Comparison of ENCODE assay signal across 15 mouse cellular contexts in genomic region chr1:77259789-77260188, GRCm38 (mm10).
DNase-seq lines count a peak whose midpoint lies in the region; ATAC-seq lines count a peak whose summit lies in the region.
"Had no signal": no experiment of that assay in that cellular context is flagged by ENCODE, and none has a peak within 500 bp of the region (broad histone marks: within the 10 kb centered on the region; RNA-seq: fewer than 3 reads in every experiment).

No protein-coding gene starts in this region.

- H3K27ac ChIP-seq in forebrain, embryonic 12.5 days = no peak overlapping the region
- no peak overlapping the region for H3K27ac ChIP-seq in midbrain, embryonic 13.5 days
- H3K27ac ChIP-seq in liver, embryonic 11.5 days (ENCODE audit: low read depth, low read length) = no peak overlapping the region
- H3K27ac ChIP-seq: heart, adult 2 months; left cerebral cortex, adult 2 months had no signal

- intact Hi-C loops in gastrocnemius, postnatal 14 days (cut with DNase I; ENCODE audit: low total_unique reads) = no loop called here

- H3K9me3 ChIP-seq in forebrain, embryonic 12.5 days = no peaks in the 10 kb centered on the region
- H3K9me3 ChIP-seq in midbrain, embryonic 13.5 days = no peaks in the 10 kb centered on the region
- H3K9me3 ChIP-seq in liver, embryonic 11.5 days (ENCODE audit: control insufficient read depth, low read length) = no peaks in the 10 kb centered on the region

- H3K36me3 ChIP-seq in forebrain, embryonic 12.5 days (replicated peaks) = no peaks in the 10 kb centered on the region
- no peaks in the 10 kb centered on the region for H3K36me3 ChIP-seq in midbrain, embryonic 13.5 days
- no peaks in the 10 kb centered on the region for H3K36me3 ChIP-seq in liver, embryonic 11.5 days (ENCODE audit: control insufficient read depth, insufficient read depth, low read length)

- no peak for ATAC-seq in forebrain, embryonic 12.5 days (ENCODE audit: low FRiP score)
- ATAC-seq in midbrain, embryonic 13.5 days = no peak
- no peak for ATAC-seq in liver, embryonic 11.5 days (replicated peaks; ENCODE audit: low FRiP score)
- ATAC-seq: lung, postnatal 0 days had no signal

- H3K4me2 ChIP-seq in forebrain, embryonic 12.5 days = peak overlapping the region; percentile 41
- H3K4me2 ChIP-seq in midbrain, embryonic 13.5 days (replicated peaks) = peak overlapping the region; percentile 24
- H3K4me2 ChIP-seq in liver, embryonic 11.5 days = no peak overlapping the region

- H3K27me3 ChIP-seq in forebrain, embryonic 12.5 days = peaks cover 4% of the 10 kb centered on the region; the same call in 1 of the 2 replicates
- no peaks in the 10 kb centered on the region; the same call in none of the 2 replicates for H3K27me3 ChIP-seq in midbrain, embryonic 13.5 days
- H3K27me3 ChIP-seq in liver, embryonic 11.5 days (replicated peaks; ENCODE audit: control insufficient read depth, insufficient read depth, low read length) = no peaks in the 10 kb centered on the region

- no peak overlapping the region for H3K4me3 ChIP-seq in forebrain, embryonic 12.5 days (replicated peaks)
- no peak overlapping the region for H3K4me3 ChIP-seq in midbrain, embryonic 13.5 days (replicated peaks)
- no peak overlapping the region for H3K4me3 ChIP-seq in liver, embryonic 11.5 days (ENCODE audit: low read depth, low read length)
- H3K4me3 ChIP-seq: heart, adult 2 months; left cerebral cortex, adult 2 months had no signal

- DNase-seq in ES-CJ7 (ENCODE audit: low read depth, low spot score) = peak; percentile 61
- peak; percentile 30 for DNase-seq in R1 (ENCODE audit: low read depth, low spot score)
- no peak for DNase-seq in gastrocnemius, postnatal 14 days
- no peak for DNase-seq in liver, embryonic 11.5 days (ENCODE audit: low spot score)
- no peak for DNase-seq in T-cell, adult 2 months (ENCODE audit: low spot score)
- DNase-seq: cerebellum, adult 9-11 months; heart, adult 2 months; kidney, adult 2 months; liver; right cerebral cortex, postnatal 25 days; thymus, postnatal 36 days had no signal

- WGBS in forebrain, embryonic 12.5 days = 19% methylated on average over 11 of the region's 11 CpGs
- WGBS in midbrain, embryonic 13.5 days = 22% methylated on average over 11 of the region's 11 CpGs
- WGBS in liver, embryonic 11.5 days = 79% methylated on average over 11 of the region's 11 CpGs

- H3K4me1 ChIP-seq in forebrain, embryonic 12.5 days = peaks cover 33% of the 10 kb centered on the region
- H3K4me1 ChIP-seq in midbrain, embryonic 13.5 days (replicated peaks) = peaks cover 5% of the 10 kb centered on the region; the same call in 1 of the 2 replicates
- no peaks in the 10 kb centered on the region for H3K4me1 ChIP-seq in liver, embryonic 11.5 days (replicated peaks; ENCODE audit: control insufficient read depth, insufficient read depth, low read length)

- no peak overlapping the region for H3K9ac ChIP-seq in forebrain, embryonic 12.5 days
- H3K9ac ChIP-seq in midbrain, embryonic 13.5 days (replicated peaks) = no peak overlapping the region
- no peak overlapping the region for H3K9ac ChIP-seq in liver, embryonic 11.5 days (ENCODE audit: low read depth, low read length)

Comparison
In these comparisons a context has a peak if more than half of its experiments do, and no peak if none do; other contexts are left out.
1. DNase-seq: peak in ES-CJ7 (single experiment) and R1 (single experiment); none in gastrocnemius, postnatal 14 days (single experiment), liver, embryonic 11.5 days (single experiment) and T-cell, adult 2 months (single experiment).